Mouse (Mus musculus) thymus, postnatal 14 days (tissue): ENCODE measurements around the gene Cog6.

Source experiments
- DNase-seq: peaks from one replicate; pipeline ENCODE4 v3.0.0; 2021

Cog6 gene

GRCm38 (mm10) chr3:52960951-52961350, 56.1 kb downstream of the Cog6 start:
- no peak for DNase-seq

- DNase-seq: no peak
Measured at GRCm38 (mm10) chr3:52958444-52959120, 58.5 kb downstream of the Cog6 start.

GRCm38 (mm10) chr3:52957861-52958260, 59.2 kb downstream of the Cog6 start:
- no peak for DNase-seq

GRCm38 (mm10) chr3:52956236-52956635, 60.8 kb downstream of the Cog6 start:
- DNase-seq: no peak

- DNase-seq: no peak
Measured at GRCm38 (mm10) chr3:52955481-52956019, 61.5 kb downstream of the Cog6 start.

- DNase-seq: no peak
Measured at GRCm38 (mm10) chr3:52954656-52955055, 62.4 kb downstream of the Cog6 start.

GRCm38 (mm10) chr3:52953831-52954230, 63.2 kb downstream of the Cog6 start:
- no peak for DNase-seq

- DNase-seq: no peak
Measured at GRCm38 (mm10) chr3:52948824-52949223, 68.2 kb downstream of the Cog6 start.

GRCm38 (mm10) chr3:52947444-52947843, 69.6 kb downstream of the Cog6 start:
- no peak for DNase-seq

- DNase-seq: no peak
Measured at GRCm38 (mm10) chr3:52940832-52941468, 76.1 kb downstream of the Cog6 start.

- DNase-seq: no peak
Measured at GRCm38 (mm10) chr3:52938398-52938797, 78.6 kb downstream of the Cog6 start.

GRCm38 (mm10) chr3:52937739-52938306, 79.2 kb downstream of the Cog6 start:
- DNase-seq: no peak

- peak; percentile 53 for DNase-seq
Measured at GRCm38 (mm10) chr3:52931956-52932355, 85.1 kb downstream of the Cog6 start.
